Mouse (Mus musculus) neural tube, embryonic 14.5 days (tissue): ENCODE data around the gene Wfdc3. TPM values are rescaled to one million over a fixed set of nuclear protein-coding genes. Genes with fewer than 3 reads are reported as not detected.

Experiments used
- ATAC-seq: fragments of 200-750 bp; cut with Nextera tagmentation; 2 replicates; pipeline ENCODE4 v1.8.0; 2017; ENCODE audit warnings: low read depth, mild to moderate bottlenecking, moderate TSS enrichment, moderate library complexity
- H3K27ac ChIP-seq: fragments of 300-500 bp; sonication (generic); 2 replicates; pipeline ENCODE4 v1.5.1; 2014; ENCODE audit warnings: low read depth, mild to moderate bottlenecking, control low read depth, low read length, moderate library complexity, mixed read lengths
- H3K27me3 ChIP-seq: fragments of 300-500 bp; sonication (generic); 2 replicates; pipeline ENCODE4 v1.6.1; 2014; ENCODE audit warnings: low read length; ENCODE audit not compliant: control insufficient read depth, insufficient read depth
- H3K36me3 ChIP-seq: fragments of 300-500 bp; sonication (generic); 2 replicates; pipeline ENCODE4 v1.6.1; 2014; ENCODE audit warnings: low read length, mixed read lengths; ENCODE audit not compliant: control insufficient read depth, insufficient read depth
- H3K4me1 ChIP-seq: fragments of 300-500 bp; sonication (generic); 2 replicates; pipeline ENCODE4 v1.6.1; 2014; ENCODE audit warnings: low read length; ENCODE audit not compliant: control insufficient read depth, insufficient read depth
- H3K4me2 ChIP-seq: fragments of 300-500 bp; sonication (generic); 2 replicates; pipeline ENCODE4 v1.6.1; 2014; ENCODE audit warnings: mild to moderate bottlenecking, low read depth, low read length, control low read depth
- H3K4me3 ChIP-seq: fragments of 300-500 bp; sonication (generic); 2 replicates; pipeline ENCODE4 v1.5.1; 2014; ENCODE audit warnings: low read depth, low read length, control low read depth, mixed read lengths
- H3K9ac ChIP-seq: fragments of 300-500 bp; sonication (generic); replicated peaks from 2 replicates; pipeline ENCODE4 v1.6.1; 2014; ENCODE audit warnings: low read depth, mild to moderate bottlenecking, control low read depth, low read length, mixed read lengths
- H3K9me3 ChIP-seq: fragments of 300-500 bp; sonication (generic); 2 replicates; pipeline ENCODE4 v1.6.1; 2016; ENCODE audit warnings: low read length; ENCODE audit not compliant: control insufficient read depth
- WGBS: fragments of 180-500 bp; shearing (Covaris S2); extraction: QIAGEN DNeasy Blood & Tissue Kit; methylation state at CpG from one replicate; pipeline ENCODE4 v1.1.7; 2014; 5-methylcytosine and 5-hydroxymethylcytosine counted together
- polyA plus RNA-seq: library from polyadenylated mRNA; unstranded; fragments of >200 nt; fragmentation: Nextera tagmentation; extraction: Ambion mirVana; gene quantifications from 2 replicates; pipeline ENCODE4 v1.2.1, GENCODE M21; 2014

Wfdc3 gene
- polyA plus RNA-seq, 1 experiment from 2014 or later, result 1.2 TPM

DNA sequence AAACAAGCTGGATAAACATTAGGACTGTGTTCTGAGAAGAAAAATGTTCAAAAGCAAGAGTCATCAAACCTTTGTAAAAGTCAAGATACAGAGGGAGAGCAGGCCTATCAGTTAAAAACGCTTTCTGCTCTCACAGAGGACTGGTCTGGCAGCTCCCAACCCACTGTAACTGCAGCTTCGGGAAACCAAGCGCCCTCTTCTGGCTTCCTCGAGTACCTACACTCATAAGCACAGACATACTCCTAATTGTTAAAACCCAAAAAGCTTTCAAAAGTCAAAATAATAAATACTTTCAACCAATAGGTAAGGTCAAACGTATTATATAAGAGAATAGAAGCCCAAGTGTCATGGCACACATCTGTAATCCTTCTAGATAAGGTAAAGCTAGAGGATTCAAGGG is 41.5 kb downstream of the Wfdc3 start:
- ATAC-seq, result no peak

DNA sequence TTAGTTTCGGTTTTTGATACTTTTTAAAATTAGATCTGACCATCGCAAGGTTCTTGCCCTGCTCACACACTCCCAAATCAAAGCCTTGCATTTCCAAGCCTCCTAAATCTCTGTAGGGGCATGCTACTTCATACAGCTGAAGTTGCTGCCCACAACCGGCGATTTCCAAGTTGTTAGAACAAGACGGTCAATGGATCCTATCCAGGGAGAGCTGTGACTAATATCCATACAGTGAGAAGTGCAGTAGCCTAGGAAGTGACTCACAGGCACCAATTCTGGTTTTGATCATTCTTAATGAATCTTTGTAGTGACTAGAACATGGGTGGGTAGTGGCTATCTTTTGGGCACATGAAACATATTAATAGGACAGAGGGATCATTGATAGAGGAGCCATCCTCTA is 44.0 kb downstream of the Wfdc3 start:
- Histone ChIP-seq H3K9me3 (no peaks in the 10 kb centered on the region), H3K4me3 (no peak overlapping the region), H3K4me2 (no peak overlapping the region), H3K9ac (no peak overlapping the region), H3K4me1 (no peaks in the 10 kb centered on the region), H3K36me3 (no peaks in the 10 kb centered on the region), H3K27me3 (no peaks in the 10 kb centered on the region), H3K27ac (no peak overlapping the region)
- ATAC-seq, result no peak
- 96% methylated on average over 5 of the region's 5 CpGs for WGBS

More for the DNA sequence above, 41.5 kb downstream of the Wfdc3 start:
- H3K4me2 ChIP-seq, result no peak overlapping the region
- H3K4me1 ChIP-seq, result no peaks in the 10 kb centered on the region
- no peaks in the 10 kb centered on the region for H3K36me3 ChIP-seq
- no peaks in the 10 kb centered on the region for H3K9me3 ChIP-seq
- no peaks in the 10 kb centered on the region for H3K27me3 ChIP-seq
- WGBS, result 79% methylated on average over 5 of the region's 5 CpGs
- no peak overlapping the region for H3K9ac ChIP-seq
- H3K4me3 ChIP-seq, result no peak overlapping the region
- no peak overlapping the region for H3K27ac ChIP-seq

DNA sequence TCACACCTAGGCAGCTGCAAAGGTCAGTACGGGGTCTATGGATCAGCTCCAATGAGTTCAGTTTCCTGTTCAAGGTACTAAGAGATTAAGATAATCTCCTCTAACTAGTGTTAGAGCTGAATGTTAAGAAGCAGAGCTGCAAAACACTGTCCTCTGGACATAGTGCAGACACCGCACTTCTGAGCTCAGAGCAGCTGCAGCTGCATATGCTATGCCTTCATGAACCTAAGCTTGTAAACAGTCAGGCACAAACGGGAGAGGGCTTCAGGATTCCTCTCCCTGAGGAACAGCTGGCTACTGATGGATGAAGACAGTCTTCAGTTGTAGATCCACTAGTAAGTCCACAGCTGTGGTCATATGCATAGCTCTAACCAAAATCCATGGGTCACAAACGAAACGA is 44.8 kb downstream of the Wfdc3 start:
- WGBS, result 81% methylated on average over 5 of the region's 5 CpGs
- Histone ChIP-seq H3K36me3 (no peaks in the 10 kb centered on the region), H3K4me2 (no peak overlapping the region), H3K27me3 (no peaks in the 10 kb centered on the region), H3K27ac (no peak overlapping the region), H3K4me1 (no peaks in the 10 kb centered on the region), H3K9ac (no peak overlapping the region), H3K4me3 (no peak overlapping the region), H3K9me3 (no peaks in the 10 kb centered on the region)
- ATAC-seq, result no peak

DNA sequence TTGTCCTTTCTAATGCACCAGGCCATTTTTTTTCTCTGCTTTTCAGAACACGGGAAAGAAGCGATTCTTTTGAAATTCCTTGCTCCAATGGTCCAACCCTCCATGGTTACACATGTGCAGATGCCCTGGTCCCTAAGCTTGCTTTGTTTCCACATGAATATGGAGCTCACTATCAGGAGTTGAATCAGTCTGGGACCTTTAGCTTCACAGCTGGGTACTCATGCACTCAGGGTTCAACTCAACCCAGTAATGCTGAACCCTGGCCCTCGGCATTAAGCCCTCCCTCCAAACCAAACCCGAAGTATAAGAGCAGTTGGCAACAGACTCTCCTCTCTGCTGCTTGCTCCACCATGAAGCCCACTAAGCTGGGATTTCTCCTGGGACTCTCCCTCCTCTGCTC is 47.5 kb downstream of the Wfdc3 start, which contains the start of gene Spint4:
Gene Spint4 (plus strand): TSS at position 301 of the 400 bp plus-strand sequence.
- Histone ChIP-seq H3K27ac (no peak within 1 kb of the TSS), H3K27me3 (no peaks in the 10 kb centered on the region), H3K9ac (no peak within 1 kb of the TSS), H3K36me3 (no peaks in the 10 kb centered on the region), H3K4me3 (no peak within 1 kb of the TSS), H3K4me1 (no peaks in the 10 kb centered on the region), H3K4me2 (no peak within 1 kb of the TSS), H3K9me3 (no peaks in the 10 kb centered on the region)
- WGBS, result 69% methylated on average over 4 of the region's 4 CpGs
- ATAC-seq, result no peak

DNA sequence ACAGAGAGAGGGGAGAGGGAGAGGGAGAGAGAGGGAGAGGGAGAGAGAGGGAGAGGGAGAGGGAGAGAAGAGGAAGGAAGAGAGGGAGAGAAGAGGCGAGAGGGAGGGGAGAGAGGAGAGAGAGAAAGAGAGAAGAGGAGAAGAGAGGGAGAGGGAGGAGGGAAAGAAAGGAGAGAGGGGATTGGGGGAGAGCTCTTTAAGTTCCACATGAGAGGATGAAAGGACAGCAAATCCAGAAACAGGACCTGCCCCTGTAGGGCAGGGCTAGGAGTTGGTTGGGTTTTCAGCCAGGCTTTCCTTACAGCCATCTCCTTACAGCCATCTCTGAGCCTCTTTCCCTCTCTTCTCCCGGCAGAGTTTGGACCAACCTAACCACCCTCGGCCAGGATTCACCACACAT is 60.9 kb downstream of the Wfdc3 start, which contains the start of gene Wfdc13:
Gene Wfdc13 (plus strand): TSS at position 301 of the 400 bp plus-strand sequence.
- H3K36me3 ChIP-seq, result no peaks in the 10 kb centered on the region
- no peak within 1 kb of the TSS for H3K4me2 ChIP-seq
- ATAC-seq, result no peak
- 70% methylated on average over 3 of the region's 3 CpGs for WGBS
- no peaks in the 10 kb centered on the region for H3K9me3 ChIP-seq
- H3K9ac ChIP-seq, result no peak within 1 kb of the TSS
- no peak within 1 kb of the TSS for H3K4me3 ChIP-seq
- H3K4me1 ChIP-seq, result no peaks in the 10 kb centered on the region
- no peaks in the 10 kb centered on the region for H3K27me3 ChIP-seq
- no peak within 1 kb of the TSS for H3K27ac ChIP-seq

Other genes starting within 250 kb of the Wfdc3 start
- 96.6 and 118 TPM in 2 replicates for gene Pigt, start 248.4 kb downstream of the Wfdc3 start, polyA plus RNA-seq
- gene Wfdc2, start 183.5 kb downstream of the Wfdc3 start, polyA plus RNA-seq, result 0.76 and 1.4 TPM in 2 replicates
- not detected in 2 replicates for gene Spint3, start 172.5 kb downstream of the Wfdc3 start, polyA plus RNA-seq
- not detected in 2 replicates for gene Wfdc6a, start 160.5 kb downstream of the Wfdc3 start, polyA plus RNA-seq
- gene Eppin, start 152.3 kb downstream of the Wfdc3 start, polyA plus RNA-seq, result not detected in 2 replicates
- not detected in 2 replicates for gene Wfdc6b, start 132.4 kb downstream of the Wfdc3 start, polyA plus RNA-seq
- gene Wfdc8, start 132.3 kb downstream of the Wfdc3 start, polyA plus RNA-seq, result not detected in 2 replicates
- gene Wfdc16, start 107.1 kb downstream of the Wfdc3 start, polyA plus RNA-seq, result not detected in 2 replicates
- not detected in 2 replicates for gene Wfdc10, start 89.9 kb downstream of the Wfdc3 start, polyA plus RNA-seq
- gene Wfdc9, start 89.3 kb downstream of the Wfdc3 start, polyA plus RNA-seq, result not detected in 2 replicates
- gene Wfdc11, start 71.8 kb downstream of the Wfdc3 start, polyA plus RNA-seq, result not detected in 2 replicates
- gene Wfdc13, start 60.8 kb downstream of the Wfdc3 start, polyA plus RNA-seq, result not detected in 2 replicates
- not detected in 2 replicates for gene Spint4, start 47.4 kb downstream of the Wfdc3 start, polyA plus RNA-seq
- gene Spint5, start 30.6 kb downstream of the Wfdc3 start, polyA plus RNA-seq, result not detected in 2 replicates
- 49.0 and 56.0 TPM in 2 replicates for gene Dnttip1, start 52 bp upstream of the Wfdc3 start, polyA plus RNA-seq
- gene Ube2c, start 24.0 kb upstream of the Wfdc3 start, polyA plus RNA-seq, result 30.6 and 38.9 TPM in 2 replicates
- gene Tnnc2, start 34.0 kb upstream of the Wfdc3 start, polyA plus RNA-seq, result 1.9 and 6.4 TPM in 2 replicates
- 31.6 and 41.1 TPM in 2 replicates for gene Snx21, start 39.9 kb upstream of the Wfdc3 start, polyA plus RNA-seq
- 21.0 and 24.2 TPM in 2 replicates for gene Acot8, start 59.0 kb upstream of the Wfdc3 start, polyA plus RNA-seq
- gene Zswim3, start 59.2 kb upstream of the Wfdc3 start, polyA plus RNA-seq, result 16.9 and 19.0 TPM in 2 replicates
- gene Zswim1, start 76.8 kb upstream of the Wfdc3 start, polyA plus RNA-seq, result 28.1 and 29.3 TPM in 2 replicates
- 0.27 TPM in 1 of 2 replicates, not detected in the other for gene Spata25, start 82.6 kb upstream of the Wfdc3 start, polyA plus RNA-seq
- 81.2 and 102 TPM in 2 replicates for gene Ctsa, start 86.9 kb upstream of the Wfdc3 start, polyA plus RNA-seq
- 5.8 and 7.2 TPM in 2 replicates for gene Neurl2, start 87.5 kb upstream of the Wfdc3 start, polyA plus RNA-seq
- 59.0 and 136 TPM in 2 replicates for gene Pltp, start 111.8 kb upstream of the Wfdc3 start, polyA plus RNA-seq
- gene Pcif1, start 133.4 kb upstream of the Wfdc3 start, polyA plus RNA-seq, result 78.0 and 82.1 TPM in 2 replicates
- 14.3 and 14.5 TPM in 2 replicates for gene Zfp335, start 165.8 kb upstream of the Wfdc3 start, polyA plus RNA-seq
- 13.8 and 22.2 TPM in 2 replicates for gene Mmp9, start 194.8 kb upstream of the Wfdc3 start, polyA plus RNA-seq
- gene Slc12a5, start 214.9 kb upstream of the Wfdc3 start, polyA plus RNA-seq, result 51.5 and 68.8 TPM in 2 replicates